Mouse (Mus musculus) kidney, adult 2 months (tissue): ENCODE results near the gene Lrba. TPM values are rescaled to one million over a fixed set of nuclear protein-coding genes. Genes with fewer than 3 reads are reported as not detected.
A peak's percentile ranks its signal among the peaks of the same experiment; 100 is the strongest.

Experiments
- DNase-seq: peaks from one replicate; pipeline ENCODE4 v3.0.0; 2021
- H3K27ac ChIP-seq: fragments of 200-500 bp; 2 replicates; pipeline ENCODE4 v1.5.1; 2012; ENCODE audit warnings: low read depth, low read length, control low read depth, inconsistent platforms; ENCODE audit not compliant: insufficient read depth
- H3K27me3 ChIP-seq: fragments of 200-500 bp; replicated peaks from 2 replicates; pipeline ENCODE4 v1.6.1; 2012; ENCODE audit warnings: mild to moderate bottlenecking, moderate library complexity, low read length, inconsistent platforms; ENCODE audit not compliant: control insufficient read depth, insufficient read depth
- H3K36me3 ChIP-seq: fragments of 200-500 bp; 2 replicates; pipeline ENCODE4 v1.6.1; 2012; ENCODE audit warnings: mild to moderate bottlenecking, moderate library complexity, low read length, inconsistent platforms; ENCODE audit not compliant: control insufficient read depth, insufficient read depth
- H3K4me1 ChIP-seq: fragments of 200-500 bp; 2 replicates; pipeline ENCODE4 v1.6.1; 2011; ENCODE audit warnings: low read length; ENCODE audit not compliant: control insufficient read depth, insufficient read depth
- H3K4me3 ChIP-seq: fragments of 200-500 bp; 2 replicates; pipeline ENCODE4 v1.5.1; 2011; ENCODE audit warnings: mild to moderate bottlenecking, low read depth, low read length, control low read depth; ENCODE audit not compliant: insufficient read depth
- CTCF ChIP-seq: fragments of 200-500 bp; conservative IDR thresholded peaks from 2 replicates; pipeline ENCODE4 v1.5.1; 2011; ENCODE audit warnings: low read depth, mild to moderate bottlenecking, control low read depth, low read length, moderate library complexity, mixed read lengths; ENCODE audit not compliant: insufficient read depth, insufficient read length
- POLR2A ChIP-seq: fragments of 200-500 bp; IDR thresholded peaks from one replicate; pipeline ENCODE4 v1.6.1; 2011; ENCODE audit warnings: low read depth, low read length, control low read depth
- WGBS: fragments of 180-500 bp; shearing (Covaris S2); methylation state at CpG from one replicate; pipeline ENCODE4 v1.1.7; 2018; 5-methylcytosine and 5-hydroxymethylcytosine counted together
- polyA plus RNA-seq: library from polyadenylated mRNA; depleted of rRNA; stranded (reverse); fragments of >200 nt; gene quantifications from 2 replicates; pipeline ENCODE4 v1.2.3, GENCODE M21; 2012

Lrba gene
- polyA plus RNA-seq, 1 experiment, result 36.4 TPM

GRCm38 (mm10) chr3:86311406-86311805 is 86.9 kb downstream of the Lrba start:
- no peak for DNase-seq
- Histone ChIP-seq H3K36me3 (no peaks in the 10 kb centered on the region; the same call in 1 of the 2 replicates), H3K27me3 (no peaks in the 10 kb centered on the region), H3K4me1 (no peaks in the 10 kb centered on the region), H3K4me3 (no peak overlapping the region), H3K27ac (no peak overlapping the region)
- no peak for TF ChIP-seq CTCF
- 73% methylated on average over 1 of the region's 1 CpGs for WGBS

- WGBS, result 90% methylated on average over 5 of the region's 5 CpGs
These were observed 93.2 kb downstream of the Lrba start for GRCm38 (mm10) chr3:86317636-86318035.

DNA sequence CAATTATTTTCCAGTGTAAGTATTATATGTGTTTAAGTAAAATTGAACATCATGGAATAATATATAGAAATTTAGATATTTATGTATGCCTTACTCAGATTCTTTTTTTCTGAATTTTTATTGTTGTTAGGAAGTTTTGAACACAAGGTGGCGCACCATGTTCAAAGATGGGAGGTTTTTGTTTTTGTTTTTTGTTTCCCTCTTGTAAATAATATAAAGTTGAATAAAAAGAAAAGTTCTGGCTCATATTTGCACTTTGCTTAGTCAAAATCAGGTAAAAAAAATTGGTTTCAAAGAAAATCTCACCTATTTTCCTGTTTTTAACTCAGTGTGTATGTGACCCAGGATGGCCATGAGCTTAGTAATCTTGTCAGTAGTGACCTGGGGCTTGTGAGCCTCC is 104.1 kb downstream of the Lrba start:
- TF ChIP-seq CTCF (no peak), POLR2A (no peak)
- no peaks in the 10 kb centered on the region for H3K27me3 ChIP-seq
- no peak overlapping the region for H3K4me3 ChIP-seq
- no peak overlapping the region for H3K27ac ChIP-seq
- peaks cover 5% of the 10 kb centered on the region for H3K36me3 ChIP-seq
- WGBS, result 53% methylated on average over 1 of the region's 1 CpGs
- no peak for DNase-seq
- H3K4me1 ChIP-seq, result no peaks in the 10 kb centered on the region

More at GRCm38 (mm10) chr3:86317636-86318035, 93.2 kb downstream of the Lrba start:
- no peak for TF ChIP-seq CTCF
- TF ChIP-seq POLR2A, result no peak
- Histone ChIP-seq H3K36me3 (no peaks in the 10 kb centered on the region; the same call in 1 of the 2 replicates), H3K27me3 (no peaks in the 10 kb centered on the region), H3K27ac (no peak overlapping the region), H3K4me3 (no peak overlapping the region), H3K4me1 (no peaks in the 10 kb centered on the region; the same call in 1 of the 2 replicates)
- DNase-seq, result no peak

- no peak overlapping the region for H3K4me3 ChIP-seq
- TF ChIP-seq POLR2A, result no peak
- TF ChIP-seq CTCF, result no peak
- H3K36me3 ChIP-seq, result no peaks in the 10 kb centered on the region; the same call in 1 of the 2 replicates
- WGBS, result 72% methylated on average over 5 of the region's 5 CpGs
- H3K27me3 ChIP-seq, result no peaks in the 10 kb centered on the region
- DNase-seq, result no peak
- H3K4me1 ChIP-seq, result no peaks in the 10 kb centered on the region
- H3K27ac ChIP-seq, result no peak overlapping the region
These were observed 118.8 kb downstream of the Lrba start for GRCm38 (mm10) chr3:86343261-86343660.

DNA sequence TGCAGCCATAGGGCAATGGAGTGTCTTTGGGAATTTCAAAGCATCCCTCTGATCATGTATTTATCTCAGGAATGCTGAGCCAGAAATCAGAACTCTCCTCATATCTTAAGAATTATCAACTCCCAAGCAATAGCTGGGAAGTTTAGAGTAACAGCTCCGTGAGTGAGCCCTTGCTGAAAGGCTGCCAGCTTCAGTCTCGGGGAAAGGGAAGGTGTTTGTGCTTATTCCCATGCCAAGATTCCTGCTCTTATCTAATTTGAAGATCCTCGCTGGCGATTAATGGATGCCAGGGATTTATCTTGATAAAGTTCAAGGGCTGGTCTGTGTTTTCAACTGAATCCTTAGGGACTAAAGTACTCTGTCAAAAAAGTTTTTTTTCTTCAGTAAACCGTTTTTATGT is 138.0 kb downstream of the Lrba start:
- H3K4me3 ChIP-seq, result no peak overlapping the region
- H3K36me3 ChIP-seq, result no peaks in the 10 kb centered on the region
- no peak for TF ChIP-seq CTCF
- TF ChIP-seq POLR2A, result no peak
- no peaks in the 10 kb centered on the region for H3K4me1 ChIP-seq
- no peaks in the 10 kb centered on the region for H3K27me3 ChIP-seq
- H3K27ac ChIP-seq, result no peak overlapping the region
- WGBS, result 49% methylated on average over 5 of the region's 5 CpGs
- peak; percentile 32 for DNase-seq

GRCm38 (mm10) chr3:86371466-86371865 is 147.0 kb downstream of the Lrba start:
- H3K27ac ChIP-seq, result no peak overlapping the region
- no peaks in the 10 kb centered on the region; the same call in 1 of the 2 replicates for H3K36me3 ChIP-seq
- H3K4me1 ChIP-seq, result no peaks in the 10 kb centered on the region
- 74% methylated on average over 2 of the region's 2 CpGs for WGBS
- H3K27me3 ChIP-seq, result no peaks in the 10 kb centered on the region
- no peak for DNase-seq
- no peak overlapping the region for H3K4me3 ChIP-seq
- TF ChIP-seq POLR2A (no peak), CTCF (no peak)

GRCm38 (mm10) chr3:86375276-86375675 is 150.8 kb downstream of the Lrba start:
- Histone ChIP-seq H3K4me1 (no peaks in the 10 kb centered on the region), H3K27ac (no peak overlapping the region), H3K27me3 (no peaks in the 10 kb centered on the region), H3K4me3 (no peak overlapping the region), H3K36me3 (no peaks in the 10 kb centered on the region; the same call in 1 of the 2 replicates)
- DNase-seq, result no peak
- no peak for TF ChIP-seq CTCF
- TF ChIP-seq POLR2A, result no peak
- WGBS, result 96% methylated on average over 2 of the region's 2 CpGs
